In the genomic region with DNA sequence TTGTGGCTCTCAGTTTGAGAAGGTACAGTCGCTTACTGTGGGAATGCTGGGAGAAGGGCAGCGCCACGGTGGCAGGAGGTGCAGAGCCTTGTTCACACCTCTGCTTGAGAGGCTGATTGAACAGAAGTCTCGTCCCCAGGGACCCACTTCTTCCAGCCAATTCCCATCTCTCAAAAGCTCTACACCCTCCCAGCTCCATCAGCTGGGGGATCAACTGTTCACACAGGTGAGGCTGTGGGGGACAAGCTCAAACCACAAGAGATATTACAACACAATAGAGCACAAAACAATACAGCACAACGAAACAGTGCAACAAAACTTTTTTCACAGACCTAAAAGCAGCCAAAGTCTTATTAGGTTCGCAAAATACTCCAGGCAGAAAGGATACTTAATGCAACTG, we compare ENCODE assay signal across 32 mouse cellular contexts.
"Had no signal": no experiment of that assay in that cellular context is flagged by ENCODE, and none has a peak within 500 bp of the region (broad histone marks: within the 10 kb centered on the region; RNA-seq: fewer than 3 reads in every experiment).

No protein-coding gene starts in this region.

- H3K36me3 ChIP-seq: limb, embryonic 10.5 days; limb, embryonic 12.5 days; limb, embryonic 13.5 days; limb, embryonic 15.5 days; liver, embryonic 12.5 days; liver, embryonic 13.5 days; liver, embryonic 15.5 days; lung, embryonic 15.5 days; midbrain, embryonic 10.5 days; midbrain, embryonic 12.5 days; midbrain, embryonic 13.5 days; midbrain, embryonic 15.5 days; neural tube, embryonic 12.5 days had no signal

- H3K27me3 ChIP-seq: limb, embryonic 12.5 days; limb, embryonic 13.5 days; limb, embryonic 15.5 days; liver, embryonic 12.5 days; liver, embryonic 13.5 days; liver, embryonic 15.5 days; lung, embryonic 15.5 days; megakaryocyte, embryonic 14.5 days; midbrain, embryonic 12.5 days; midbrain, embryonic 13.5 days; midbrain, embryonic 15.5 days; neural tube, embryonic 12.5 days had no signal

- H3K4me1 ChIP-seq: limb, embryonic 13.5 days; limb, embryonic 15.5 days; liver, embryonic 12.5 days; liver, embryonic 13.5 days; liver, embryonic 15.5 days; lung, embryonic 15.5 days; megakaryocyte, embryonic 14.5 days; midbrain, embryonic 15.5 days; neural tube, embryonic 12.5 days had no signal

- ATAC-seq: liver, embryonic 12.5 days; liver, postnatal 0 days; lung, postnatal 0 days; midbrain, embryonic 13.5 days; midbrain, embryonic 15.5 days; midbrain, embryonic 16.5 days had no signal

- H3K9ac ChIP-seq: limb, embryonic 12.5 days; limb, embryonic 13.5 days; limb, embryonic 15.5 days; liver, embryonic 12.5 days; liver, embryonic 13.5 days; liver, embryonic 14.5 days; liver, embryonic 15.5 days; liver, postnatal 0 days; lung, embryonic 14.5 days; lung, embryonic 15.5 days; midbrain, embryonic 12.5 days; midbrain, embryonic 13.5 days; midbrain, embryonic 15.5 days; neural tube, embryonic 12.5 days had no signal

- H3K4me3 ChIP-seq: limb, embryonic 10.5 days; limb, embryonic 12.5 days; limb, embryonic 13.5 days; limb, embryonic 15.5 days; liver, embryonic 12.5 days; liver, embryonic 13.5 days; liver, embryonic 15.5 days; lung, embryonic 15.5 days; megakaryocyte, embryonic 14.5 days; midbrain, embryonic 10.5 days; midbrain, embryonic 12.5 days; midbrain, embryonic 13.5 days; midbrain, embryonic 15.5 days; myocyte; neural tube, embryonic 12.5 days had no signal

- DNase-seq: left cerebral cortex, postnatal 4 days; liver; liver, embryonic 13.5 days; liver, postnatal 0 days; lung, adult 18-20 months; lung, adult 2 months; lung, embryonic 14.5 days; lung, postnatal 10 days; lung, postnatal 14 days; lung, postnatal 36 days; lung, postnatal 4 days; midbrain, embryonic 14.5 days had no signal

- H3K27ac ChIP-seq: limb, embryonic 10.5 days; limb, embryonic 12.5 days; limb, embryonic 13.5 days; limb, embryonic 15.5 days; liver, embryonic 12.5 days; liver, embryonic 13.5 days; liver, embryonic 14.5 days; liver, embryonic 15.5 days; lung, embryonic 15.5 days; macrophage; midbrain, embryonic 10.5 days; midbrain, embryonic 12.5 days; midbrain, embryonic 13.5 days; midbrain, embryonic 15.5 days; neural tube, embryonic 12.5 days had no signal

- H3K4me2 ChIP-seq: limb, embryonic 12.5 days; limb, embryonic 13.5 days; limb, embryonic 15.5 days; liver, embryonic 11.5 days; liver, embryonic 12.5 days; liver, embryonic 13.5 days; liver, embryonic 15.5 days; lung, embryonic 14.5 days; lung, embryonic 15.5 days; midbrain, embryonic 11.5 days; midbrain, embryonic 12.5 days; midbrain, embryonic 13.5 days; midbrain, embryonic 15.5 days; neural tube, embryonic 12.5 days had no signal

- H3K9me3 ChIP-seq: limb, embryonic 10.5 days; limb, embryonic 12.5 days; limb, embryonic 15.5 days; liver, embryonic 12.5 days; liver, embryonic 13.5 days; liver, embryonic 15.5 days; lung, embryonic 15.5 days; midbrain, embryonic 10.5 days; midbrain, embryonic 12.5 days; midbrain, embryonic 13.5 days; midbrain, embryonic 15.5 days; neural tube, embryonic 12.5 days had no signal
